Mouse (Mus musculus): ENCODE measurements at regions not wholly inside any gene's neighbourhood (a gene's known extent, or its start where the extent isn't known, plus 50 kb on each side); places are given as distances from the start of the nearest gene placed in this dataset.

GRCm38 (mm10) chr8:10096413-10096812, 57.3 kb upstream of the Myo16 start:
- no peak for DNase-seq

- peak in 1 of 2 experiments; percentile 5 for DNase-seq
Measured at GRCm38 (mm10) chr8:10096968-10097547, 56.7 kb upstream of the Myo16 start.
